Mouse (Mus musculus) testis, adult 2 months (tissue): Measurements from ENCODE around the gene 1700001P01Rik.

ENCODE experiments used
- CTCF ChIP-seq: fragments of 200-500 bp; IDR thresholded peaks from 2 replicates; pipeline ENCODE4 v1.5.1; 2012; ENCODE audit warnings: low read depth, mild to moderate bottlenecking, inconsistent platforms, low read length, moderate library complexity; ENCODE audit not compliant: control insufficient read depth, insufficient read depth, insufficient replicate concordance
- POLR2A ChIP-seq: fragments of 200-500 bp; IDR thresholded peaks from 2 replicates; pipeline ENCODE4 v1.6.1; 2012; ENCODE audit warnings: low read depth, mild to moderate bottlenecking, inconsistent platforms, low read length, moderate library complexity; ENCODE audit not compliant: control insufficient read depth

DNA sequence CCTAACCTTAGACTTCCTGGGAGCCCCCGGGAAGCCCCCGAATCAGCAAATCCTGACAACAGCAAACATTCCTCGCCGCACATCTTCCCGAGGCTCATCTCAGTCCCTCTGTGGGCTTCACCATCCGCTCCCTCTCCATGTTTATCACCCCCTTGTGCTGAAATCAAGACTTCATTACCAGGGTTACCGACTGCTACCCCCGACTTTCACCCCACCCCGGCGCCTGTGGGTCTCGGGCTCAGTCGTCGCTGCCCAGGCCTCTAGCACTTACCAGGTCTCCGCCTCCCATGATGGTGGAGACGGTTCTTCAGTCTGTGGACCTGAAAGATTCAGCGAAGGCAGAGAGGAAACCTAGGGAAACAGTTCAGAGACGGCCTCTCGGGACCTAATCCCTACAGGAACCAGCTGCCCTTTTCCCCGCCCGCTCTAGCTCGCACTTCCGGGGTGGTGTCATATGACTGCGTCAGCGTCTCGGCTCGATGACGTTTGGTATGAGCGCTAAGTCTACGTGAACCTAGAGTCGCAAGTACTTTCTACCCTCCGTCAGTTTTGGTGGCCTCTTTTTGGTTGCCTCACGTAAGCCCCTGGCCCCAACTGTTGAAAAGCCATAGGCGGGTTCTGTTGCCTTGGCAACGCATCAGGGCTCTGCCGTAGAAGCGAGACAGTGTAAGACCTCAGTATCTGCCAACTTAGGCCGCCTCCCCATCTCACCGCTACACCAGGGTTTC is 9.4 kb downstream of the 1700001P01Rik start, which contains the start of gene Cwc25:
- TF ChIP-seq POLR2A = peak; percentile 94
- TF ChIP-seq CTCF = no peak
